Mouse (Mus musculus) kidney, adult 2 months (tissue): Measurements from ENCODE around the gene Vps29. TPM values are rescaled to one million over a fixed set of nuclear protein-coding genes. Genes with fewer than 3 reads are reported as not detected.

ENCODE experiments used
- DNase-seq: peaks from one replicate; pipeline ENCODE4 v3.0.0; 2021
- H3K27ac ChIP-seq: fragments of 200-500 bp; 2 replicates; pipeline ENCODE4 v1.5.1; 2012; ENCODE audit warnings: low read depth, low read length, control low read depth, inconsistent platforms; ENCODE audit not compliant: insufficient read depth
- H3K27me3 ChIP-seq: fragments of 200-500 bp; replicated peaks from 2 replicates; pipeline ENCODE4 v1.6.1; 2012; ENCODE audit warnings: mild to moderate bottlenecking, moderate library complexity, low read length, inconsistent platforms; ENCODE audit not compliant: control insufficient read depth, insufficient read depth
- H3K36me3 ChIP-seq: fragments of 200-500 bp; 2 replicates; pipeline ENCODE4 v1.6.1; 2012; ENCODE audit warnings: mild to moderate bottlenecking, moderate library complexity, low read length, inconsistent platforms; ENCODE audit not compliant: control insufficient read depth, insufficient read depth
- H3K4me1 ChIP-seq: fragments of 200-500 bp; 2 replicates; pipeline ENCODE4 v1.6.1; 2011; ENCODE audit warnings: low read length; ENCODE audit not compliant: control insufficient read depth, insufficient read depth
- H3K4me3 ChIP-seq: fragments of 200-500 bp; 2 replicates; pipeline ENCODE4 v1.5.1; 2011; ENCODE audit warnings: mild to moderate bottlenecking, low read depth, low read length, control low read depth; ENCODE audit not compliant: insufficient read depth
- CTCF ChIP-seq: fragments of 200-500 bp; conservative IDR thresholded peaks from 2 replicates; pipeline ENCODE4 v1.5.1; 2011; ENCODE audit warnings: low read depth, mild to moderate bottlenecking, control low read depth, low read length, moderate library complexity, mixed read lengths; ENCODE audit not compliant: insufficient read depth, insufficient read length
- POLR2A ChIP-seq: fragments of 200-500 bp; IDR thresholded peaks from one replicate; pipeline ENCODE4 v1.6.1; 2011; ENCODE audit warnings: low read depth, low read length, control low read depth
- WGBS: fragments of 180-500 bp; shearing (Covaris S2); methylation state at CpG from one replicate; pipeline ENCODE4 v1.1.7; 2018; 5-methylcytosine and 5-hydroxymethylcytosine counted together
- polyA plus RNA-seq: library from polyadenylated mRNA; depleted of rRNA; stranded (reverse); fragments of >200 nt; gene quantifications from 2 replicates; pipeline ENCODE4 v1.2.3, GENCODE M21; 2012

Vps29 gene
- polyA plus RNA-seq, 1 experiment: 133 TPM

GRCm38 (mm10) chr5:122400628-122401302 lies 46.6 kb downstream of the Vps29 start:
- Histone ChIP-seq H3K36me3 (no peaks in the 10 kb centered on the region; the same call in 1 of the 2 replicates), H3K27ac (peak overlapping the region; percentile 62), H3K4me3 (no peak overlapping the region), H3K4me1 (peaks cover 13% of the 10 kb centered on the region; the same call in 1 of the 2 replicates), H3K27me3 (no peaks in the 10 kb centered on the region)
- no peak for TF ChIP-seq POLR2A
- no peak for TF ChIP-seq CTCF
- peak; percentile 87 for DNase-seq
- WGBS: 52% methylated on average over 18 of the region's 18 CpGs

- DNase-seq: peak; percentile 74
- H3K27ac ChIP-seq: peak overlapping the region; percentile 17; the same call in 1 of the 2 replicates
These were observed 47.1 kb downstream of the Vps29 start for GRCm38 (mm10) chr5:122401303-122401640.

DNA sequence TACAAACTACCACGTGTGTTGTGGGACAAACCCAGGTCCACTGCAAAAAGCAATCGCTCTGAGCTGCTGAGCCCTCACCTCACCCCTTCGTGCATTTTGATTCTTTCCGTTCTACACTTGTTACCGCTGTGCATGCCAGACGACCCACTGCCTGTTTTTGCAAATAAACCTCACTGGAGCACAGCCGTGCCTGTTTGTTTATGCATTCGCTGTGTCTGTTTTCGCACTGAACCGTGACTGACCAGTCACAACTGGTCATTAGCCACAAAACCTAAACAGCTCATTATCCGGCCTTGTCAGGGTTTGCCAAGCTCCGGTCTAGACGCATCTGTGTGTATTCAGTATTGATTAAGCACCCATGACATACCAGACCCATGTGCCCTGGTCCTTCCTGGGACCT lies 48.0 kb downstream of the Vps29 start:
- WGBS: 57% methylated on average over 13 of the region's 13 CpGs
- Histone ChIP-seq H3K4me3 (no peak overlapping the region), H3K36me3 (no peaks in the 10 kb centered on the region; the same call in 1 of the 2 replicates), H3K27ac (no peak overlapping the region), H3K4me1 (peaks cover 13% of the 10 kb centered on the region; the same call in 1 of the 2 replicates), H3K27me3 (no peaks in the 10 kb centered on the region)
- DNase-seq: peak; percentile 26
- no peak for TF ChIP-seq CTCF
- no peak for TF ChIP-seq POLR2A

More at GRCm38 (mm10) chr5:122401303-122401640, 47.1 kb downstream of the Vps29 start:
- H3K4me1 ChIP-seq: peaks cover 13% of the 10 kb centered on the region; the same call in 1 of the 2 replicates
- no peaks in the 10 kb centered on the region; the same call in 1 of the 2 replicates for H3K36me3 ChIP-seq
- no peak for TF ChIP-seq POLR2A
- peak; percentile 88 for TF ChIP-seq CTCF
- H3K27me3 ChIP-seq: no peaks in the 10 kb centered on the region
- 20% methylated on average over 8 of the region's 8 CpGs for WGBS
- H3K4me3 ChIP-seq: no peak overlapping the region

DNA sequence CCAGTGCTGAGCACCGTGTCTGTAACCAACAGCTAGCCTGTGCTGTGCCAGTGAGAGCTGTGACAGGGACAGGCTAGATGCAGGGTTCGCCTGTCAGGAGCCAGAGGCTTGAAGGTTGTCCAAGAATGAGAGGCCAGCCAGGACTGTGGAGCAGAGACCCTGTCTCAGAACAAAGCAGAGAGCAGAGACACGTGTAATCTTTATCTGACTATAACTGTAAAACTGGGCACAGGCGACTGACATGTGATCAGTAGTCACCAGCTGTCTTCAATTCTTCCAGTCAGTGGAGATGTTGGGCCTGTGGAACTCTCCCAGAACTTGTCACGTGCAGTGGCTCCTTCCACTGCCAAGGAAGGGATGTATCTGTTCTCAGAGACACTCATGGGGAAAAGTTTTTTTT lies 48.6 kb downstream of the Vps29 start:
- Histone ChIP-seq H3K27ac (no peak overlapping the region), H3K4me3 (no peak overlapping the region), H3K4me1 (peaks cover 13% of the 10 kb centered on the region; the same call in 1 of the 2 replicates), H3K36me3 (no peaks in the 10 kb centered on the region; the same call in 1 of the 2 replicates), H3K27me3 (no peaks in the 10 kb centered on the region)
- peak; percentile 41 for DNase-seq
- WGBS: 76% methylated on average over 5 of the region's 5 CpGs
- TF ChIP-seq POLR2A (no peak), CTCF (no peak)

DNA sequence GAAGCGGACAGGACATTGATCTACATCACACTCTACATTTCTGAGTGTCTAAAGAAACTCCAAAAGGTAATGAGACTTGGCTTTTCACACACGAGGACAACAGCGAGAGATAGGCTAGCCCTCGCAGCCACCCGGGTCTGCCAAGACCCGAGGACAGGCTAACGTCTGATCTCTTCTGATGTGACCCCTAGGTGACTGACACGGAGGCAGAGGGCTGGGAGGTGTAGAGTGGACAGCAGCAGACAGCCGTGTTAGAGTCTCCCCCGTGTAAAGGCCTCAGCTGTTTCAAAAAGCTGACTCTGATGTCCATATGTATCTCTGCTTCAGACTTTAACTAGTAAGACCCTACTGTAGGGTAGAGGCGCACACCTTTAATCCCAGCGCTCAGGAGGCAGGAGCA lies 49.2 kb downstream of the Vps29 start:
- no peak overlapping the region for H3K27ac ChIP-seq
- TF ChIP-seq CTCF (no peak), POLR2A (no peak)
- WGBS: 94% methylated on average over 12 of the region's 12 CpGs
- no peak for DNase-seq
- no peaks in the 10 kb centered on the region; the same call in 1 of the 2 replicates for H3K36me3 ChIP-seq
- H3K4me1 ChIP-seq: peaks cover 13% of the 10 kb centered on the region; the same call in 1 of the 2 replicates
- no peak overlapping the region for H3K4me3 ChIP-seq
- H3K27me3 ChIP-seq: no peaks in the 10 kb centered on the region

GRCm38 (mm10) chr5:122405537-122405936 lies 51.4 kb downstream of the Vps29 start:
- TF ChIP-seq POLR2A (no peak), CTCF (no peak)
- Histone ChIP-seq H3K4me3 (no peak overlapping the region), H3K36me3 (no peaks in the 10 kb centered on the region; the same call in 1 of the 2 replicates), H3K27me3 (no peaks in the 10 kb centered on the region), H3K27ac (no peak overlapping the region), H3K4me1 (peaks cover 13% of the 10 kb centered on the region; the same call in 1 of the 2 replicates)
- 87% methylated on average over 10 of the region's 10 CpGs for WGBS
- no peak for DNase-seq
